Mouse (Mus musculus) E14TG2a.4 (cell line): ENCODE results near the gene Thegl.
A peak's percentile ranks its signal among the peaks of the same experiment; 100 is the strongest.

ENCODE experiments used
- H3K27me3 ChIP-seq: 2 replicates; pipeline ENCODE4 v1.6.1; 2014; ENCODE audit warnings: low read length, control low read depth; ENCODE audit not compliant: insufficient read depth
- H3K36me3 ChIP-seq: 2 replicates; pipeline ENCODE4 v1.6.1; 2014; ENCODE audit warnings: low read length, control low read depth; ENCODE audit not compliant: insufficient read depth
- H3K4me1 ChIP-seq: replicated peaks from 2 replicates; pipeline ENCODE4 v1.6.1; 2014; ENCODE audit warnings: low read depth, low read length, control low read depth
- H3K4me3 ChIP-seq: replicated peaks from 2 replicates; pipeline ENCODE4 v1.5.1; 2014; ENCODE audit warnings: mild to moderate bottlenecking, low read length
- H3K9me3 ChIP-seq: 2 replicates; pipeline ENCODE4 v1.6.1; 2014; ENCODE audit warnings: low read length, control low read depth
- CTCF ChIP-seq: conservative IDR thresholded peaks from 2 replicates; pipeline ENCODE4 v1.5.1; 2014; ENCODE audit warnings: low read length
- NANOG ChIP-seq: IDR thresholded peaks from 2 replicates; pipeline ENCODE4 v1.6.1; 2014; ENCODE audit warnings: borderline replicate concordance, low read length, mixed read lengths
- POU5F1 ChIP-seq: IDR thresholded peaks from 2 replicates; pipeline ENCODE4 v1.6.1; 2014; ENCODE audit warnings: low read length, borderline replicate concordance

Gene Thegl

DNA sequence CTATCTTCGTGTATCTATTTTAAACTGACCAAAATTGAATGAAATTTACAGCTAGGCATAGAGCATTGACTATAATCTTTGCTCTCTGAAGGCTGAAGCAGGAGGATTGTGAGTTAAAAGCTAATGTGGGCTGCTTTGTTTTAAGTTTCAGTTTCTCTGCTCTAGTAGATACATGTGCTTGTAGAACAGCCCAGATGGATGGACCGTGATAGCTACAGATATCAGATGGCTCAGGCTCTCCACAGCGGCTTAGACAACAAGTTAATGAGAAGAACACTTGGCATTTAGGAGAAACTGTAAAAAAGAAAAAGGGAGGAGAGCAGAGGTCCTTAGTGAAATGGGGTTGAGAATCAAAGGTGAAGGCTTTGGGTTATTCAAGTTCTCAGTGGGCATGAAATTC is 25.0 kb upstream of the Thegl start:
- Histone ChIP-seq H3K9me3 (no peaks in the 10 kb centered on the region), H3K4me3 (no peak overlapping the region), H3K36me3 (peaks cover 92% of the 10 kb centered on the region), H3K27me3 (no peaks in the 10 kb centered on the region), H3K4me1 (no peaks in the 10 kb centered on the region)
- TF ChIP-seq NANOG = no peak
- TF ChIP-seq POU5F1 = no peak
- no peak for TF ChIP-seq CTCF

DNA sequence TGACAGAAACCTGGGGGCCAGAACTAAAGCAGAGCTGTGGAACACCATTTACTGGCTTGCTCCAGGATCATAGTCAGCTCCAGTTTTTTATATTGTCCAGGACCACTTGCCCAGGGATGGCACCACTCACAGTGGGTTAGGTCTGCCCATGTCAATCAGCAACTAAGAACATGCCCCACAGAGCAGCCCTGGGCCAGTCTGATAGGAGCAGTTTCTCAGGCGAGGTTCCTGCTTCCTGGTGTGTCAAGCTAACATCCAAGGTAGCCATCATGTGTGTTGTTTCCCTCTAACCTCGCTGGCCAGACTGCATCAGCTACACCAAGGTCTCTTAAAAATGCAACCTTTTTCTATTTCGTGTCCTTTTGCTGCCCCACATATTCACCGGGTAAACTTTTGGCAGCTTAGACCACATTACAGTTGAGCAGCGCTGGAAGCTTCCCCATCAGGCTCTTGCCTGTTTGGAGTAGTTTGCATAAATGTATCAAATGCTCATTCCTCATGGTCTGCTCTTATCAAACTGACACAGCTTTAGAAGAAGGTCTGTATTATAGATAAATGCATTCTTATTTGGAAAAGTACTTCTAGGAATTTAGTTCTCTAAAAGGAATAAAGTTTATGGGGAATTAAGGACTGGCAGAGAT is 22.5 kb upstream of the Thegl start:
- H3K36me3 ChIP-seq = peaks cover 95% of the 10 kb centered on the region
- no peaks in the 10 kb centered on the region for H3K9me3 ChIP-seq
- no peak overlapping the region for H3K4me3 ChIP-seq
- H3K4me1 ChIP-seq = no peaks in the 10 kb centered on the region
- H3K27me3 ChIP-seq = no peaks in the 10 kb centered on the region
- TF ChIP-seq CTCF (no peak), NANOG (no peak), POU5F1 (no peak)

DNA sequence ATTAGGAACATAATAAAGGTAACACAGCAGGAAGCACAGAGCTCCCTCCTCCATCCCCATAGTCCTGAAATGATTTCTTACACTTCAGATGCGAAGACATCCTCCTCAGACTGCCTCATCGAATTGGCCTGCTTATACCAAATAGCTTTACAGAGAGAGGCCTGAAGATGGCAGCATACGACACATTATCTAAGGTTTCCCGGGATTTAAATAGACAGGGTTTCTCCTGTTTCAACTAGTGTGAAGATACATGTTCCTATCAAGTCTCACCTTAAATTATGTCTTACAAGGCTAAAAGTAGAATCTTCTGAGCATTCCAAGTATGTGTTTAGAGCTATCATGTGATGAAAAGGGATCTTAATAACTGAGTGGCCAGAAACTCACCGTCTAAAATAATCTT is 17.4 kb upstream of the Thegl start:
- H3K4me3 ChIP-seq = no peak overlapping the region
- H3K36me3 ChIP-seq = peaks cover 72% of the 10 kb centered on the region
- H3K9me3 ChIP-seq = no peaks in the 10 kb centered on the region
- TF ChIP-seq NANOG = no peak
- TF ChIP-seq CTCF = peak; percentile 29; the same call in 1 of the 2 replicates
- peaks cover 20% of the 10 kb centered on the region for H3K27me3 ChIP-seq
- peaks cover 13% of the 10 kb centered on the region for H3K4me1 ChIP-seq

DNA sequence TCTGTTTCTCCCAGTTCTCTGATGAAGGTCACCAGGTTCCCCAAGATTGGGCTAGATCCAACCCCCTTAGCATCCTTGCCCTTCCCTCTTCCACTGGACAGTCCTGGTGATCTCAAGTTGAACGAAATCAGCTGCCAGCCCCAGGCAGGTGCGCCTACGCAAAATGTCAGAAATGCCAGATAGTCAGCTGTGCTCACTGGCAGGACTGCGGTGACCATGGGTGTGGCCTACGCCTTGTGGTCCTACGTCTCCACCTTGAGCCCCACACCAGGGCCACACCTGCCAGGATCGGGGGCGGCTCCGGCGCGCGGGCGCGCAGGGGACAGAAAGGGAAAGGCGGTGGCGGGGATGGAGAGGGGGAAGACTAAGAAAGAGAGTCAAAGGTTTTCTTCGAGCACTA is 14.6 kb upstream of the Thegl start:
- Histone ChIP-seq H3K27me3 (peaks cover 23% of the 10 kb centered on the region), H3K4me3 (no peak overlapping the region), H3K4me1 (peaks cover 13% of the 10 kb centered on the region), H3K9me3 (no peaks in the 10 kb centered on the region), H3K36me3 (peaks cover 44% of the 10 kb centered on the region)
- no peak for TF ChIP-seq CTCF
- no peak for TF ChIP-seq POU5F1
- no peak for TF ChIP-seq NANOG

DNA sequence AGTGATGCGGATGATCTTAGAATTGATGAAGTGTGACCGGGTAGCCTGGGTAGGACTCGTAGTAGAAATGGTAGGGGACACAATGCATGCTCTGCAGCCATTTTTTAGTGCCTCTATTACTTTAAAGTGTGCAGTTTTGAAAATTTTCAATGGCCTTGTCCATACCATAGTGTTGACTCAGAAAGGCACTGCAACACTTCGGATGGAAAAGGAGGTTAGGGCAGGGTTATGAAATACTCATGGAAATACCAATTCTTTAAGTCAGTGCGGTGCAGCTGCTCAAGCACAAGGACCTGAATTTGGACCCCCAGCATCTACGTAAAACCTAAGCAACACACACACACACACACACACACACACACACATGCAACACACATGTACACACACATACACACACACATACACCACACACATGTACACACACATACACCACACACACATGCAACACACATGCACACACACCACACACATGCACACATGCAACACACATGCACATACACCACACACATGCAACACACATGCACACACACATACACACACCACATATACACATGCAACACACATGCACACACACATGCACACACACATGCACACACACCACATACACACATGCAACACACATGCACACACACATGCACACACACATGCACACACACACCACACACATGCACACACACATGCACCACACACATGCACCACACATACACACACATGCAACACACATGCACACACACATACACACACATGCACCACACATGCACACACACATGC is 11.6 kb upstream of the Thegl start, which contains the start of gene Arl9:
TSS of gene Arl9 (plus strand) at position 5 of the 771 bp plus-strand sequence.
- TF ChIP-seq NANOG = no peak
- no peak for TF ChIP-seq CTCF
- TF ChIP-seq POU5F1 = no peak
- H3K4me3 ChIP-seq = no peak within 1 kb of the TSS
- H3K36me3 ChIP-seq = peaks cover 15% of the 10 kb centered on the region
- H3K9me3 ChIP-seq = no peaks in the 10 kb centered on the region
- H3K27me3 ChIP-seq = peaks cover 25% of the 10 kb centered on the region
- peaks cover 16% of the 10 kb centered on the region for H3K4me1 ChIP-seq

DNA sequence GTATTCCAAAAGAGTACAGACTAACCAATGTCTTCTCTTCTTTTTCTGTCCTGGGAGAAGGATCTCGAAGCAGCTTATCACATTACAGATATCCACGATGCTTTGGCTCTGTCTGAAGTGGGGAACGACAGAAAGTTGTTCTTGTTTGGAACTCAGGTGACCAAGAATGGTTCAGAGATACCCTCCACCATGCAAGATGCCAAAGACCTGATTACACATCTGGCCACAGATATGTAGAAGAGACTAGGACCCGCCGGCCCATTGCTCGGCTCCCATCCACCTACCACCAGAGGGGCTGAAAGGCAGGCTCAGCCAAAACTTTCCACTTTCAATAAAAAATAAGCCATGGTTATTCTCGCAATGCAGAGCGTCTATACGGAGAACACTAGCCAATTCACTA is 5.5 kb upstream of the Thegl start:
- no peak overlapping the region for H3K4me3 ChIP-seq
- TF ChIP-seq CTCF (no peak), NANOG (no peak), POU5F1 (no peak)

DNA sequence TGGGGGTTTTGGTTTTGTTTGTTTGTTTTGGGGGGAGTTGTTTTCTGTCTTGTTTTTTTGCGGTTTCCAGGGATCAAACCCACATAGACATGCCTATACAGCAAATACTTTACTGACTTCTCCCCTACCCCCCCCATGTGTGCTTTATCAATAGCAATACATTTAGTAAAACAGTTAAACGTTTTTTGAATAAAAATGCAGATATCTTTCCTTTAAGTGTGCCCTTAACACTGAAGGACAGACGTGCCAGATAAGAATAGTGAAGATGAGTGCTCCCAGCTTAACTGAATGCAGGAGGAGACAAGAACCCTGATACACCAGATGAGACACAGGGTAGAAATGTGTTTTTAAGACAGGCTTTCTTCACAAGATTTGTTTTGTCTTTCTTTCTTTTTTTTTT is 4.7 kb upstream of the Thegl start:
- TF ChIP-seq CTCF = no peak
- H3K27me3 ChIP-seq = peaks cover 7% of the 10 kb centered on the region
- H3K36me3 ChIP-seq = no peaks in the 10 kb centered on the region
- H3K9me3 ChIP-seq = peaks cover 1% of the 10 kb centered on the region
- H3K4me1 ChIP-seq = peaks cover 3% of the 10 kb centered on the region; the same call in 1 of the 2 replicates
- no peak overlapping the region for H3K4me3 ChIP-seq

More for the DNA sequence above, 5.5 kb upstream of the Thegl start:
- H3K27me3 ChIP-seq = peaks cover 5% of the 10 kb centered on the region; the same call in 1 of the 2 replicates
- H3K9me3 ChIP-seq = no peaks in the 10 kb centered on the region
- 0 out of 2 replicates have a peak, but pooled peaks cover 3% of the 10 kb centered on the region for H3K4me1 ChIP-seq
- H3K36me3 ChIP-seq = no peaks in the 10 kb centered on the region

DNA sequence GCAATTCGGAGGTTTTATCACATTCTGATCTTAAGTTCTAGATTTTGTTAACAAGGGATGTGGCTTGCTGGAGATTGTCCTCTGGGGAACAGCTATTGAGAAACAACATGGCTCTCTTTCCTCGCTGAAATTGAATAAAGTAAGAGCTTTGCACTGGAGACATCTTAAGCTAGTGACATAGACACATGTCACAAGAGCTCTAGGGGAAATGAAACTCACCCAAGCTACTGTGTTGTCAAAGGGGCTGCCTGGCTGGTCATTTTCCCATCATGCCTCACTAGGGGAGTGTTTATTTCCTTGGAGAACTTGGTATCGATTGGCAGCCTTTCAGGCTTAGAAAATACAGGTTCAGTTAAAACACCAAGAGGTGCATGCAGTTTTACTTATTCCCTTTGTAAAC is 2.7 kb upstream of the Thegl start:
- H3K4me3 ChIP-seq = no peak overlapping the region
- H3K4me1 ChIP-seq = no peaks in the 10 kb centered on the region; the same call in 1 of the 2 replicates
- H3K9me3 ChIP-seq = peaks cover 22% of the 10 kb centered on the region
- no peak for TF ChIP-seq NANOG
- no peak for TF ChIP-seq POU5F1
- no peak for TF ChIP-seq CTCF
- H3K36me3 ChIP-seq = no peaks in the 10 kb centered on the region
- peaks cover 12% of the 10 kb centered on the region for H3K27me3 ChIP-seq

DNA sequence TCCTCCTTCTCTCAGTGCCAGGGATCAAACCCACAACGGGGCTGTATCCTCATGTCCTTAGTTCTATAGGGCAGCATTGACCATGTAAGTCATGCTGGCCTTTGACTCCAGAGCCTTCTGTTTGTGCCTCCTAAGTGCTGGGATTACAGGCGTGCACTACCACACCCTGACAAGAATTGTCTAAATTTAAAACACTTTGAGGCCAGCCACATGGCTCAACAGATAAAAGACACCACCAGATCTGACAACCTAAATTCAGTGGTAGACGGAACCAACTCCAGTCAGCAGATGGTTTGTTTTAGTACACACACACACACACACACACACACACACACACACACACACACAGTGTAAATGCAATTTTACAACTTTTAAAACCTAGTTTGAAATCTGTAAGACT is 12.2 kb downstream of the Thegl start:
- no peaks in the 10 kb centered on the region for H3K36me3 ChIP-seq
- peaks cover 49% of the 10 kb centered on the region for H3K9me3 ChIP-seq
- no peaks in the 10 kb centered on the region for H3K4me1 ChIP-seq
- no peak overlapping the region for H3K4me3 ChIP-seq
- no peaks in the 10 kb centered on the region for H3K27me3 ChIP-seq
- TF ChIP-seq NANOG (no peak), POU5F1 (no peak), CTCF (no peak)
